Mouse (Mus musculus): Measurements from ENCODE around the gene Clec2l. TPM values are rescaled to one million over a fixed set of nuclear protein-coding genes. Genes with fewer than 3 reads are reported as not detected.
"Not testable (repeated sequence)": the region's sequence is repeated elsewhere in the genome, so short reads cannot be mapped to it uniquely, and the experiment has no call there.

The Clec2l gene
- polyA plus RNA-seq, 1 experiment from 2014 or later, result 0.93 TPM

DNA sequence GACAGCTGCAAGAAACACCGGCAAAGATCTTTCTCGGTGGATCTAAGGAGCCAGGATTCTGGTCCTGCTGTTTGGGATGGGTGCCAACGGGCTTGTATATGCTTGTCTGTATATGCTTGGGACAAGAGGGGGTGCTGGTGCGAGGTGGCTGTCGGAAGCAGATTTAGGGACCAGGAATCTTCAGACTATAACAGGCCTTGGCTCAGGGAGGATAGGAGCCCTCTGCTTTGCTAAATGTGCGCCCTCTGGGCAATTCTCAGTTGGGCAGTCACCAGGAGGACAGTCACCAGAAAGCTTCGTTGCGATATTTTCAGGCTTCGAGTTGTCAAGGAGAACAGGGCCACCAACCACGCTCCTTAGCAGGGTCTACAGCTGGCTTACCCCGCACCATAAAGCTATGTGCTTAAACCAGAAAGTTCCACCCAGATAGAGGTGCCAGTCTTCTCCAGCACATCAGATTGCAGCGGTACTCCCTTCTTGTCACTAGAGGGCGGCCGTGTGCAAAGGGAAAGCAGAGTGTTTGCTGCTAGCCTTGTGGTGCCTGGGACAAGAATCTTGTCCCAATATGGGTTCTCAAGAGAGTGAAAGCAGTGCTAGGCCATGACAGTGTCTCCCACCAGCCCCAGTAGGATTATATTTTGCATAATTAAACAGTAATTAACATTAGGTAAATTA, 12.5 kb upstream of the Clec2l start:
- Histone ChIP-seq H3K27me3 (replicated peaks; ENCODE audit: control insufficient read depth, insufficient read depth, low read length) (no peaks in the 10 kb centered on the region), H3K4me3 (ENCODE audit: low read length) (no peak overlapping the region), H3K27ac (ENCODE audit: low read length) (no peak overlapping the region), H3K4me2 (ENCODE audit: low read depth, low read length) (no peak overlapping the region), H3K4me1 (ENCODE audit: control insufficient read depth, insufficient read depth, low read length) (no peaks in the 10 kb centered on the region), H3K9me3 (ENCODE audit: control insufficient read depth, low read length) (no peaks in the 10 kb centered on the region), H3K9ac (ENCODE audit: low read depth, low read length) (no peak overlapping the region), H3K36me3 (ENCODE audit: control insufficient read depth, insufficient read depth, low read length) (no peaks in the 10 kb centered on the region)
- 39% methylated on average over 14 of the region's 14 CpGs for WGBS
- peak; percentile 46 for ATAC-seq

DNA sequence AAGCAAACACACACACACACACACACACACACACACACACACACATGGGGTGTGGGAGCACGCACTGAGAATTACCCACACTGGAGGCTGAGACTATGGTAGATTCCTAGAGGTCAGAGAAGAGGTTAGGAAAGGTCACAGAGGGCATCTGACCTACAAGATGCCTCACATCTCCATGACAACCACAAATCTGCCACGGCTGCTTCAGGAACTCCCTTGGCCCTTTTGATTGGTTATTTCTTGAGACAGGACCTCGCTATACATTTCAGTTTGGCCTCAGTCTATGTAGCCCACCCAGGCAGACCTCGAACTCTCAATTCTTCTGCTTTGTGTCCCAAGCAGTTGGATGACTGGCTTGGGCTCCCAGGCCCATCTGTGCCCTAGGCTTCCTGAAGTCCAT, 1.2 kb upstream of the Clec2l start:
- H3K27ac ChIP-seq (ENCODE audit: low read length), result no peak overlapping the region
- peaks cover 15% of the 10 kb centered on the region for H3K27me3 ChIP-seq (replicated peaks; ENCODE audit: control insufficient read depth, insufficient read depth, low read length)
- no peaks in the 10 kb centered on the region for H3K36me3 ChIP-seq (ENCODE audit: control insufficient read depth, insufficient read depth, low read length)
- H3K4me1 ChIP-seq (ENCODE audit: control insufficient read depth, insufficient read depth, low read length), result peaks cover 3% of the 10 kb centered on the region
- no peak overlapping the region for H3K4me2 ChIP-seq (ENCODE audit: low read depth, low read length)
- ATAC-seq, result no peak
- WGBS, result 62% methylated on average over 4 of the region's 4 CpGs
- H3K9ac ChIP-seq (ENCODE audit: low read depth, low read length), result no peak overlapping the region
- H3K9me3 ChIP-seq (ENCODE audit: control insufficient read depth, low read length), result no peaks in the 10 kb centered on the region
- H3K4me3 ChIP-seq (ENCODE audit: low read length), result no peak overlapping the region

- no peaks in the 10 kb centered on the region for H3K9me3 ChIP-seq (ENCODE audit: control insufficient read depth, low read length)
- 0 out of 2 replicates have a peak, but pooled peaks cover 3% of the 10 kb centered on the region for H3K27me3 ChIP-seq (replicated peaks; ENCODE audit: control insufficient read depth, insufficient read depth, low read length)
- no peak for ATAC-seq
- H3K27ac ChIP-seq (ENCODE audit: low read length), result no peak overlapping the region
- WGBS, result 67% methylated on average over 6 of the region's 6 CpGs
- no peak overlapping the region for H3K4me2 ChIP-seq (ENCODE audit: low read depth, low read length)
- H3K9ac ChIP-seq (ENCODE audit: low read depth, low read length), result no peak overlapping the region
- H3K4me3 ChIP-seq (ENCODE audit: low read length), result no peak overlapping the region
- H3K4me1 ChIP-seq (ENCODE audit: control insufficient read depth, insufficient read depth, low read length), result no peaks in the 10 kb centered on the region
- no peaks in the 10 kb centered on the region for H3K36me3 ChIP-seq (ENCODE audit: control insufficient read depth, insufficient read depth, low read length)
Measured at GRCm38 (mm10) chr6:38669580-38669979, 6.7 kb downstream of the Clec2l start.

DNA sequence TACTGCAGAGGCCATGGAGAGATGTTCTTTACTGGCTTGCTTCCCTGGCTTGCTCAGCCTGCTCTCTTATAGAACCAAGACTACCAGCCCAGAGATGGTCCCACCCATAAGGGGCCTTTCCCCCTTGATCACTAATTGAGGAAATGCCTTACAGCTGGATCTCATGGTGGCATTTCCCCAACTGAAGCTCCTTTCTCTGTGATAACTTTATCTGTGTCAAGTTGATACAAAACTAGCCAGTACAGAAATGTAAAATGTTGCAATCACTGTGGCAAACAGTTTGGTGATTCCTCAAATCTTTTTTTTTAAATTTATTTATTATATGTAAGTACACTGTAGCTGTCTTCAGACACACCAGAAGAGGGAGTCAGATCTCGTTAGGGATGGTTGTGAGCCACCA, 7.6 kb downstream of the Clec2l start:
- not testable (repeated sequence) for ATAC-seq; H3K9me3 ChIP-seq (ENCODE audit: control insufficient read depth, low read length); H3K4me2 ChIP-seq (ENCODE audit: low read depth, low read length); H3K4me1 ChIP-seq (ENCODE audit: control insufficient read depth, insufficient read depth, low read length); H3K9ac ChIP-seq (ENCODE audit: low read depth, low read length); H3K27ac ChIP-seq (ENCODE audit: low read length); H3K4me3 ChIP-seq (ENCODE audit: low read length); H3K36me3 ChIP-seq (ENCODE audit: control insufficient read depth, insufficient read depth, low read length); H3K27me3 ChIP-seq (replicated peaks; ENCODE audit: control insufficient read depth, insufficient read depth, low read length)
- WGBS, result 38% methylated on average over 1 of the region's 1 CpGs

DNA sequence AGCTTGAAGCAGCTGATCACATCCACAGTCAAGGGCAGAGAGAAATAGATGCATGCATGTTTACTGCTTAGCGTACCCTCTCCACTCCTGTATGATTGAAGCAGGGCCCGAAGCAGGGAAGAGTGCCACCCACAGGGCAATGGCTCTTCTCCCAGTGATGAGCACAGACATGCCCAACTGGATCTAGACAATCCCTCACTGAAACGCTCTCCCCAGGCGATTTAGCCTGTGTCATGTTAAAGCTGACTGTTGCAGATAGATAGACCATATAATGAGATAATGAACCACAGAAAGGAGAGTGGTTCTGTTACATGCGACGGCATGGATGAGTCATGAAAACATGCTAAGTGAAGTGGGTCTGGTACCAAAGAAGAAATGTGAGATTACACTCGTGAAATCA, 8.4 kb downstream of the Clec2l start:
- 86% methylated on average over 7 of the region's 7 CpGs for WGBS
- ATAC-seq, result no peak
- no peak overlapping the region for H3K4me2 ChIP-seq (ENCODE audit: low read depth, low read length)
- H3K9ac ChIP-seq (ENCODE audit: low read depth, low read length), result no peak overlapping the region
- no peaks in the 10 kb centered on the region for H3K4me1 ChIP-seq (ENCODE audit: control insufficient read depth, insufficient read depth, low read length)
- no peaks in the 10 kb centered on the region for H3K9me3 ChIP-seq (ENCODE audit: control insufficient read depth, low read length)
- H3K36me3 ChIP-seq (ENCODE audit: control insufficient read depth, insufficient read depth, low read length), result no peaks in the 10 kb centered on the region
- no peak overlapping the region for H3K27ac ChIP-seq (ENCODE audit: low read length)
- no peaks in the 10 kb centered on the region for H3K27me3 ChIP-seq (replicated peaks; ENCODE audit: control insufficient read depth, insufficient read depth, low read length)
- H3K4me3 ChIP-seq (ENCODE audit: low read length), result no peak overlapping the region

- H3K36me3 ChIP-seq (ENCODE audit: control insufficient read depth, insufficient read depth, low read length), result no peaks in the 10 kb centered on the region
- 92% methylated on average over 3 of the region's 3 CpGs for WGBS
- H3K9me3 ChIP-seq (ENCODE audit: control insufficient read depth, low read length), result no peaks in the 10 kb centered on the region
- H3K4me2 ChIP-seq (ENCODE audit: low read depth, low read length), result no peak overlapping the region
- no peak for ATAC-seq
- H3K4me3 ChIP-seq (ENCODE audit: low read length), result no peak overlapping the region
- H3K27ac ChIP-seq (ENCODE audit: low read length), result no peak overlapping the region
- H3K27me3 ChIP-seq (replicated peaks; ENCODE audit: control insufficient read depth, insufficient read depth, low read length), result 0 out of 2 replicates have a peak, but pooled peaks cover 1% of the 10 kb centered on the region
- H3K9ac ChIP-seq (ENCODE audit: low read depth, low read length), result no peak overlapping the region
- no peaks in the 10 kb centered on the region for H3K4me1 ChIP-seq (ENCODE audit: control insufficient read depth, insufficient read depth, low read length)
Measured at GRCm38 (mm10) chr6:38672011-38672410, 9.1 kb downstream of the Clec2l start.

- WGBS, result 60% methylated on average over 6 of the region's 6 CpGs
- no peak overlapping the region for H3K4me3 ChIP-seq (ENCODE audit: low read length)
- no peaks in the 10 kb centered on the region for H3K36me3 ChIP-seq (ENCODE audit: control insufficient read depth, insufficient read depth, low read length)
- ATAC-seq, result no peak
- no peaks in the 10 kb centered on the region for H3K4me1 ChIP-seq (ENCODE audit: control insufficient read depth, insufficient read depth, low read length)
- no peaks in the 10 kb centered on the region for H3K9me3 ChIP-seq (ENCODE audit: control insufficient read depth, low read length)
- no peak overlapping the region for H3K4me2 ChIP-seq (ENCODE audit: low read depth, low read length)
- H3K27ac ChIP-seq (ENCODE audit: low read length), result no peak overlapping the region
- H3K27me3 ChIP-seq (replicated peaks; ENCODE audit: control insufficient read depth, insufficient read depth, low read length), result 0 out of 2 replicates have a peak, but pooled peaks cover 3% of the 10 kb centered on the region
- no peak overlapping the region for H3K9ac ChIP-seq (ENCODE audit: low read depth, low read length)
Measured at GRCm38 (mm10) chr6:38676217-38676616, 13.3 kb downstream of the Clec2l start.

DNA sequence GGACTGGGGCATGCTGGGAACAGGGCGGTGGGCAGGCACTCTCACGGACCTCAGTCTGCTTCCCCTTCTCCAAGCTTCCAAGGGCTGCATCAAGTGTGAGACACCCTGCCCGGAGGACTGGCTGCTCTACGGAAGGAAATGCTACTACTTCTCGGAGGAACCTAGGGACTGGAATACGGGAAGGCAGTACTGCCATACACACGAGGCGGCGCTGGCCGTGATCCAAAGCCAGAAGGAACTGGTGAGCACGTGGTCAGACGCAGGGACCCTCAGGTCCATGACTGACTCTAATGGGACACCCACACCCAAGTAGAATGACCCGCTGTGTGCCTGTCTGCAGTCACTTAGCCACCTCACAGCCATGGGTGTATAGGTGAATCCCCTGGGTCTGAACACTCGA, 13.9 kb downstream of the Clec2l start:
- Histone ChIP-seq H3K36me3 (ENCODE audit: control insufficient read depth, insufficient read depth, low read length) (no peaks in the 10 kb centered on the region), H3K27me3 (replicated peaks; ENCODE audit: control insufficient read depth, insufficient read depth, low read length) (0 out of 2 replicates have a peak, but pooled peaks cover 3% of the 10 kb centered on the region), H3K4me1 (ENCODE audit: control insufficient read depth, insufficient read depth, low read length) (no peaks in the 10 kb centered on the region), H3K27ac (ENCODE audit: low read length) (no peak overlapping the region), H3K4me3 (ENCODE audit: low read length) (no peak overlapping the region), H3K4me2 (ENCODE audit: low read depth, low read length) (no peak overlapping the region), H3K9ac (ENCODE audit: low read depth, low read length) (no peak overlapping the region), H3K9me3 (ENCODE audit: control insufficient read depth, low read length) (no peaks in the 10 kb centered on the region)
- ATAC-seq, result no peak
- WGBS, result 74% methylated on average over 14 of the region's 14 CpGs

DNA sequence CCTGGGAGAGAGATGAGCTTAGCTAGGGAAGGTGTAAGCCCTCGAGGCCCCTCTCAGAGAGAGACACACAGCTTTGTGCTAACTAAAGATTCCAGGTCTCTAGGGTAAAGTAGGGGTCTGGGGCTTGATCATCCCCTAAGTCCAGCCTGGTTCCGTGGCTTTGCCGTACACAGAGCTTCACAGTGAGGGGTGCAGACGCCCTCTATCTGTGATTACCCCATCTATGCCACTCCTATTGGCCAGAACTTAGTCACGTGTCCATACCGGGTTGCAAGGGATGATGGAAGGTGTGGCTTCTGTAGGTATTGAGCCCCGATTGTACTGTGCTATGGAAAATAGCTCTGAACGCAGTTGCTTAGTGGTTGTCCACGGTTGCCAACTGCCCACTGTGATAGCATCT, 14.8 kb downstream of the Clec2l start:
- H3K4me2 ChIP-seq (ENCODE audit: low read depth, low read length), result no peak overlapping the region
- no peaks in the 10 kb centered on the region for H3K9me3 ChIP-seq (ENCODE audit: control insufficient read depth, low read length)
- H3K27ac ChIP-seq (ENCODE audit: low read length), result no peak overlapping the region
- H3K27me3 ChIP-seq (replicated peaks; ENCODE audit: control insufficient read depth, insufficient read depth, low read length), result 0 out of 2 replicates have a peak, but pooled peaks cover 3% of the 10 kb centered on the region
- no peaks in the 10 kb centered on the region for H3K4me1 ChIP-seq (ENCODE audit: control insufficient read depth, insufficient read depth, low read length)
- WGBS, result 72% methylated on average over 9 of the region's 9 CpGs
- no peak for ATAC-seq
- H3K9ac ChIP-seq (ENCODE audit: low read depth, low read length), result no peak overlapping the region
- H3K4me3 ChIP-seq (ENCODE audit: low read length), result no peak overlapping the region
- no peaks in the 10 kb centered on the region for H3K36me3 ChIP-seq (ENCODE audit: control insufficient read depth, insufficient read depth, low read length)

DNA sequence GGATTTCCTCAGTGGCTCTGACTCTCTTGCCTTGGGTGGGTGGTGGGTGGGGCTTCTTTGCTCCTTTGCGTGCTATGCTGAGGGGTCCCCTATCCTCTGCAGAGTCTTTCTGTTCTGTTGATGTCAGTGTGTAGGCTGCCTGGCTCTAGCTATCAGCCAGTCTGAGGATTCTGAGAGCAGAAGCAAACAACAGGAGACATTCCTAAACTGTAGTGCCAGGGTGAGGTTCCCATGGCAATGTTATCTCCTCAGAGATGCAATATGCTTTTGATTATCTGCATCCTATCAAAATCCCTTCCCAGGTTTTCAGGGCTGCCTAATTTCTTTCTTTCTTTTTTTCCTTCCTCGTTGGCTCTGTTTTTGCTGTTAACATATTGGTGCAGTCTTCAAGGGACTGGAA, 19.7 kb downstream of the Clec2l start:
- Histone ChIP-seq H3K4me2 (ENCODE audit: low read depth, low read length) (no peak overlapping the region), H3K4me3 (ENCODE audit: low read length) (no peak overlapping the region), H3K36me3 (ENCODE audit: control insufficient read depth, insufficient read depth, low read length) (no peaks in the 10 kb centered on the region), H3K4me1 (ENCODE audit: control insufficient read depth, insufficient read depth, low read length) (no peaks in the 10 kb centered on the region), H3K27ac (ENCODE audit: low read length) (no peak overlapping the region), H3K9ac (ENCODE audit: low read depth, low read length) (no peak overlapping the region), H3K9me3 (ENCODE audit: control insufficient read depth, low read length) (no peaks in the 10 kb centered on the region), H3K27me3 (replicated peaks; ENCODE audit: control insufficient read depth, insufficient read depth, low read length) (no peaks in the 10 kb centered on the region)
- no peak for ATAC-seq
- 52% methylated on average over 2 of the region's 2 CpGs for WGBS

All from intestine, embryonic 16.5 days (tissue).